Mouse (Mus musculus) hindbrain, embryonic 12.5 days (tissue): ENCODE data around the gene Rgs4. TPM values are rescaled to one million over a fixed set of nuclear protein-coding genes. Genes with fewer than 3 reads are reported as not detected.

ENCODE experiments used
- ATAC-seq: fragments of 200-750 bp; cut with Nextera tagmentation; 2 replicates; pipeline ENCODE4 v1.8.0; 2017; ENCODE audit warnings: moderate TSS enrichment; ENCODE audit not compliant: low FRiP score
- H3K27ac ChIP-seq: fragments of 300-500 bp; sonication (generic); 2 replicates; pipeline ENCODE4 v1.5.1; 2016; ENCODE audit warnings: mild to moderate bottlenecking
- H3K27me3 ChIP-seq: fragments of 300-500 bp; sonication (generic); 2 replicates; pipeline ENCODE4 v1.6.1; 2016; ENCODE audit warnings: mild to moderate bottlenecking
- H3K36me3 ChIP-seq: fragments of 300-500 bp; sonication (generic); 2 replicates; pipeline ENCODE4 v1.6.1; 2016; ENCODE audit warnings: mild to moderate bottlenecking
- H3K4me1 ChIP-seq: fragments of 300-500 bp; sonication (generic); 2 replicates; pipeline ENCODE4 v1.6.1; 2016
- H3K4me2 ChIP-seq: fragments of 300-500 bp; sonication (generic); replicated peaks from 2 replicates; pipeline ENCODE4 v1.6.1; 2016; ENCODE audit warnings: mild to moderate bottlenecking
- H3K4me3 ChIP-seq: fragments of 300-500 bp; sonication (generic); 2 replicates; pipeline ENCODE4 v1.5.1; 2016; ENCODE audit warnings: mild to moderate bottlenecking
- H3K9ac ChIP-seq: fragments of 300-500 bp; sonication (generic); 2 replicates; pipeline ENCODE4 v1.6.1; 2016; ENCODE audit warnings: mild to moderate bottlenecking, moderate library complexity
- H3K9me3 ChIP-seq: fragments of 300-500 bp; sonication (generic); replicated peaks from 2 replicates; pipeline ENCODE4 v1.6.1; 2016; ENCODE audit warnings: mild to moderate bottlenecking
- WGBS: fragments of 180-500 bp; shearing (Covaris S2); methylation state at CpG from one replicate; pipeline ENCODE4 v1.1.7; 2016; 5-methylcytosine and 5-hydroxymethylcytosine counted together
- polyA plus RNA-seq: library from polyadenylated mRNA; unstranded; fragments of >200 nt; fragmentation: Nextera tagmentation; extraction: Ambion mirVana; gene quantifications from 2 replicates; pipeline ENCODE4 v1.2.1, GENCODE M21; 2016

Gene Rgs4
- 20.1 and 24.5 TPM in 2 replicates for polyA plus RNA-seq

GRCm38 (mm10) chr1:169747473-169747872 is at the start of gene Rgs4:
TSS of gene Rgs4 (minus strand) at chr1:169747642.
- Histone ChIP-seq H3K27me3 (0 out of 2 replicates have a peak, but pooled peaks cover 4% of the 10 kb centered on the region), H3K4me2 (peak within 1 kb of the TSS; percentile 60), H3K4me3 (peak within 1 kb of the TSS; percentile 33), H3K27ac (no peak within 1 kb of the TSS), H3K36me3 (no peaks in the 10 kb centered on the region), H3K9ac (peak within 1 kb of the TSS; percentile 13), H3K9me3 (no peaks in the 10 kb centered on the region), H3K4me1 (peaks cover 7% of the 10 kb centered on the region; the same call in 1 of the 2 replicates)
- ATAC-seq = peak; percentile 95
- under 1% methylated on average over 16 of the region's 16 CpGs for WGBS

GRCm38 (mm10) chr1:169792437-169792836 is 45.0 kb upstream of the Rgs4 start:
- no peak overlapping the region for H3K4me3 ChIP-seq
- H3K9me3 ChIP-seq = no peaks in the 10 kb centered on the region
- no peaks in the 10 kb centered on the region for H3K36me3 ChIP-seq
- no peak overlapping the region for H3K9ac ChIP-seq
- 89% methylated on average over 5 of the region's 5 CpGs for WGBS
- no peak overlapping the region for H3K4me2 ChIP-seq
- no peaks in the 10 kb centered on the region for H3K27me3 ChIP-seq
- H3K27ac ChIP-seq = no peak overlapping the region
- ATAC-seq = no peak
- no peaks in the 10 kb centered on the region for H3K4me1 ChIP-seq

GRCm38 (mm10) chr1:169785981-169786380 is 38.5 kb upstream of the Rgs4 start:
- no peak for ATAC-seq
- no peaks in the 10 kb centered on the region for H3K27me3 ChIP-seq
- no peak overlapping the region for H3K4me3 ChIP-seq
- H3K9me3 ChIP-seq = no peaks in the 10 kb centered on the region
- H3K4me1 ChIP-seq = no peaks in the 10 kb centered on the region
- H3K36me3 ChIP-seq = no peaks in the 10 kb centered on the region
- H3K9ac ChIP-seq = no peak overlapping the region
- H3K4me2 ChIP-seq = no peak overlapping the region
- 88% methylated on average over 3 of the region's 3 CpGs for WGBS
- no peak overlapping the region for H3K27ac ChIP-seq

GRCm38 (mm10) chr1:169776566-169776965 is 29.1 kb upstream of the Rgs4 start:
- H3K9me3 ChIP-seq = no peaks in the 10 kb centered on the region
- no peak overlapping the region for H3K4me2 ChIP-seq
- no peaks in the 10 kb centered on the region for H3K4me1 ChIP-seq
- whole genome bisulfite sequencing = 70% methylated on average over 7 of the region's 7 CpGs
- no peak overlapping the region for H3K9ac ChIP-seq
- no peak for ATAC-seq
- no peaks in the 10 kb centered on the region for H3K27me3 ChIP-seq
- no peak overlapping the region for H3K27ac ChIP-seq
- no peak overlapping the region for H3K4me3 ChIP-seq
- H3K36me3 ChIP-seq = no peaks in the 10 kb centered on the region

- H3K9me3 ChIP-seq = no peaks in the 10 kb centered on the region
- H3K36me3 ChIP-seq = no peaks in the 10 kb centered on the region
- no peak overlapping the region for H3K27ac ChIP-seq
- no peak for ATAC-seq
- no peaks in the 10 kb centered on the region for H3K27me3 ChIP-seq
- peaks cover 3% of the 10 kb centered on the region; the same call in 1 of the 2 replicates for H3K4me1 ChIP-seq
- H3K4me2 ChIP-seq = no peak overlapping the region
- 61% methylated on average over 2 of the region's 2 CpGs for WGBS
- no peak overlapping the region for H3K9ac ChIP-seq
- no peak overlapping the region for H3K4me3 ChIP-seq
Measured at GRCm38 (mm10) chr1:169764619-169764955, 17.1 kb upstream of the Rgs4 start.

- peak; percentile 75 for ATAC-seq
Measured at GRCm38 (mm10) chr1:169763858-169764618, 16.6 kb upstream of the Rgs4 start.

GRCm38 (mm10) chr1:169762524-169762923 is 15.1 kb upstream of the Rgs4 start:
- no peaks in the 10 kb centered on the region for H3K36me3 ChIP-seq
- no peak overlapping the region for H3K4me3 ChIP-seq
- H3K27me3 ChIP-seq = no peaks in the 10 kb centered on the region
- no peak overlapping the region for H3K9ac ChIP-seq
- 90% methylated on average over 2 of the region's 2 CpGs for whole genome bisulfite sequencing
- no peak overlapping the region for H3K27ac ChIP-seq
- peaks cover 3% of the 10 kb centered on the region; the same call in 1 of the 2 replicates for H3K4me1 ChIP-seq
- no peaks in the 10 kb centered on the region for H3K9me3 ChIP-seq
- no peak for ATAC-seq
- no peak overlapping the region for H3K4me2 ChIP-seq

More at GRCm38 (mm10) chr1:169763858-169764618, 16.6 kb upstream of the Rgs4 start:
- H3K27me3 ChIP-seq = no peaks in the 10 kb centered on the region
- H3K36me3 ChIP-seq = no peaks in the 10 kb centered on the region
- peaks cover 3% of the 10 kb centered on the region; the same call in 1 of the 2 replicates for H3K4me1 ChIP-seq
- no peak overlapping the region for H3K27ac ChIP-seq
- 67% methylated on average over 9 of the region's 9 CpGs for WGBS
- H3K4me2 ChIP-seq = no peak overlapping the region
- H3K9ac ChIP-seq = no peak overlapping the region
- H3K4me3 ChIP-seq = no peak overlapping the region
- H3K9me3 ChIP-seq = no peaks in the 10 kb centered on the region

GRCm38 (mm10) chr1:169756532-169756931 is 9.1 kb upstream of the Rgs4 start:
- H3K27me3 ChIP-seq = no peaks in the 10 kb centered on the region
- WGBS = 33% methylated on average over 3 of the region's 3 CpGs
- H3K36me3 ChIP-seq = no peaks in the 10 kb centered on the region
- no peak overlapping the region for H3K4me2 ChIP-seq
- no peaks in the 10 kb centered on the region for H3K9me3 ChIP-seq
- no peak overlapping the region for H3K27ac ChIP-seq
- H3K4me1 ChIP-seq = no peaks in the 10 kb centered on the region
- ATAC-seq = no peak
- no peak overlapping the region for H3K4me3 ChIP-seq
- no peak overlapping the region for H3K9ac ChIP-seq

GRCm38 (mm10) chr1:169752395-169752794 is 5.0 kb upstream of the Rgs4 start:
- Histone ChIP-seq H3K4me2 (no peak overlapping the region), H3K9me3 (no peaks in the 10 kb centered on the region), H3K4me1 (0 out of 2 replicates have a peak, but pooled peaks cover 3% of the 10 kb centered on the region), H3K27ac (no peak overlapping the region), H3K4me3 (no peak overlapping the region), H3K9ac (no peak overlapping the region), H3K36me3 (no peaks in the 10 kb centered on the region), H3K27me3 (0 out of 2 replicates have a peak, but pooled peaks cover 4% of the 10 kb centered on the region)
- 45% methylated on average over 3 of the region's 4 CpGs for whole genome bisulfite sequencing
- no peak for ATAC-seq

- no peak for ATAC-seq
- no peak overlapping the region for H3K27ac ChIP-seq
- H3K27me3 ChIP-seq = 0 out of 2 replicates have a peak, but pooled peaks cover 4% of the 10 kb centered on the region
- no peak overlapping the region for H3K9ac ChIP-seq
- H3K36me3 ChIP-seq = no peaks in the 10 kb centered on the region
- H3K4me1 ChIP-seq = peaks cover 7% of the 10 kb centered on the region; the same call in 1 of the 2 replicates
- H3K4me3 ChIP-seq = no peak overlapping the region
- H3K4me2 ChIP-seq = peak overlapping the region; percentile 60
- H3K9me3 ChIP-seq = no peaks in the 10 kb centered on the region
- 50% methylated on average over 5 of the region's 5 CpGs for WGBS
Measured at GRCm38 (mm10) chr1:169748439-169748838, 997 bp upstream of the Rgs4 start.

GRCm38 (mm10) chr1:169747902-169748301 is 460 bp upstream of the Rgs4 start:
- peak overlapping the region; percentile 60 for H3K4me2 ChIP-seq
- WGBS = 45% methylated on average over 6 of the region's 6 CpGs
- 0 out of 2 replicates have a peak, but pooled peaks cover 4% of the 10 kb centered on the region for H3K27me3 ChIP-seq
- H3K36me3 ChIP-seq = no peaks in the 10 kb centered on the region
- H3K4me1 ChIP-seq = peaks cover 7% of the 10 kb centered on the region; the same call in 1 of the 2 replicates
- ATAC-seq = peak; percentile 38; the same call in 1 of the 2 replicates
- H3K4me3 ChIP-seq = peak overlapping the region; percentile 33
- peak overlapping the region; percentile 13; the same call in 1 of the 2 replicates for H3K9ac ChIP-seq
- H3K27ac ChIP-seq = no peak overlapping the region
- no peaks in the 10 kb centered on the region for H3K9me3 ChIP-seq

- WGBS = 86% methylated on average over 5 of the region's 5 CpGs
- H3K9ac ChIP-seq = no peak overlapping the region
- no peak overlapping the region for H3K4me3 ChIP-seq
- H3K27ac ChIP-seq = no peak overlapping the region
- no peak for ATAC-seq
- no peaks in the 10 kb centered on the region for H3K9me3 ChIP-seq
- no peaks in the 10 kb centered on the region for H3K27me3 ChIP-seq
- no peak overlapping the region for H3K4me2 ChIP-seq
- no peaks in the 10 kb centered on the region for H3K36me3 ChIP-seq
- no peaks in the 10 kb centered on the region for H3K4me1 ChIP-seq
Measured at GRCm38 (mm10) chr1:169741147-169741546, 6.3 kb downstream of the Rgs4 start.

GRCm38 (mm10) chr1:169737231-169737630 is 10.2 kb downstream of the Rgs4 start:
- no peak overlapping the region for H3K4me3 ChIP-seq
- 83% methylated on average over 6 of the region's 6 CpGs for WGBS
- no peaks in the 10 kb centered on the region for H3K9me3 ChIP-seq
- H3K4me1 ChIP-seq = no peaks in the 10 kb centered on the region
- no peak overlapping the region for H3K9ac ChIP-seq
- no peaks in the 10 kb centered on the region for H3K36me3 ChIP-seq
- no peaks in the 10 kb centered on the region for H3K27me3 ChIP-seq
- no peak overlapping the region for H3K27ac ChIP-seq
- H3K4me2 ChIP-seq = no peak overlapping the region
- ATAC-seq = no peak
